Mouse (Mus musculus) left cerebral cortex, adult 8-10 months (tissue): ENCODE measurements around the gene Phc2. TPM values are rescaled to one million over a fixed set of nuclear protein-coding genes. Genes with fewer than 3 reads are reported as not detected.

ENCODE experiments used
- DNase-seq, 2 experiments: peaks; one replicate each; pipeline ENCODE4 v3.0.0; 2022; ENCODE audit warnings: low spot score in 2 of 2
- total RNA-seq, 4 experiments: library from RNA; stranded (reverse); gene quantifications; 2 replicates each; pipeline ENCODE4 v1.2.4; 2022

Gene Phc2
- total RNA-seq, 4 experiments from 2014 or later = 88.6 to 92.0 (median 90.0) TPM

DNA sequence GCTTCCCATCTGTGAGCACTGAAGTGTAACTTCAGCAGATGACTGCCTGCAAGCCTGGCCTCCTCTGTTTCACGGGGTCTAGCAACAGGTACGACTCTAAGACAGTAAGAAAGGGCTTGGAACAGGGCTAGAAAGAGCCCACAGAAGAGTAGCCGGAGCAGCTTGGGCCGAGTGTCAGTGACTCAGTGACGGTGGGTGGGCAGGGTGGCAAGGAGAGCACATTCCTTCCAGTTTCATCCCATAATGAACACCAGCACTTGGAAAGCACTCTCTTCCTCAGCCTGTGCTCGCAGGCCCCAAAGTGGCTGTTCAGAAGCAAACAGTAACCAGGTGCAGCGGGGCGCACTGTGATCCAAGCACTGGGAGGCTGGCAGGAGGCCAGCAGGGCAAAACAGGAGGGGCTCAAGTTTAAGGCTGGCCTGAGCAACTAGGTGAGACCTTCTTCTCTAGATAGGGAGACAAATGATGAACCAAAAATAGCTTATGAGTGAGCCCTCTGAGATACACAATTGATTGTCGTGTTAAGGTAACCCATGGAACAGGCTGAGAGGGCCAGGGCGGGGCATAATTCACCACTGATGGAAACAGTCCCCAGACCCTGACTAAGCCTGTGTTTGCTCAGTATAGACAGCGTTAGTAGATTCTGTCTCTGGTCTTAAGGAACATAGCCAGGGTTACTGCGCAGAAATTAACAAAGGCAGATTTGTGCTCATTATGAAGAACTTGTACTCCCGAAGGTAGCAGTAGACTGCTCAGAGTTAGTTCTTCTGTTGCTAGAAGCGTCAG lies 83.5 kb downstream of the Phc2 start:
- DNase-seq = no peak

- DNase-seq = no peak
Observed at GRCm38 (mm10) chr4:128740878-128741277, 86.4 kb downstream of the Phc2 start.

GRCm38 (mm10) chr4:128741906-128742305 lies 87.4 kb downstream of the Phc2 start:
- DNase-seq = no peak

DNA sequence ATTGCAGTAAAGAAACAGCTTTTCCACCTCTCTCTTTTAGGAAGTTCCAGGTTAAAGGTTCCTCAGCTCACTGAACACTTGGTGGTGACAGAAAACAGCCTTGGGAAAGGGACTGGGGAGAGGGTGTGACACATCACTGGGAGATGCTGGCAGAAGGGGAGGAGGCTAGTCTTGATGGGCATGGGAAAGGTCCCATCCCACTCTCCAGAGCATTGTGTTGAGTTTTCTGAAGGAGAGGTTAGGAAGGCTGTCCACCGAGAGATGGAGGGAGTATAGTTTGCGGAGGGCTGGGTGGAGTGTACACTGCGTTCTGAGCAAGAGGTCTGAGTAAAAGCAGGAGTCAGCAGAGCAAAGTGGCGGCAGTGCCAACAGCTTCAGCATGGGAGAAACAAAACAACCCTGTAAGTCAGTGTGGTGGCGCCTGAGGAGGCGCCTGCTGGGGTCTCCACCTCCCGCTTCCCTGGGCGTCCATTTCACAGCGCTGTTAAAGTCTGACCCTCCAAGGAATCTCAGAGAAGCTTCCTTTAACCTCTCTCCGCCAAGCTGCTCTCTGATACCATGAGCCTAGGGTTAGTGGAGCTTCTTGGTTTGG lies 88.0 kb downstream of the Phc2 start:
- no peak for DNase-seq

GRCm38 (mm10) chr4:128743031-128743626 lies 88.6 kb downstream of the Phc2 start:
- no peak for DNase-seq

DNA sequence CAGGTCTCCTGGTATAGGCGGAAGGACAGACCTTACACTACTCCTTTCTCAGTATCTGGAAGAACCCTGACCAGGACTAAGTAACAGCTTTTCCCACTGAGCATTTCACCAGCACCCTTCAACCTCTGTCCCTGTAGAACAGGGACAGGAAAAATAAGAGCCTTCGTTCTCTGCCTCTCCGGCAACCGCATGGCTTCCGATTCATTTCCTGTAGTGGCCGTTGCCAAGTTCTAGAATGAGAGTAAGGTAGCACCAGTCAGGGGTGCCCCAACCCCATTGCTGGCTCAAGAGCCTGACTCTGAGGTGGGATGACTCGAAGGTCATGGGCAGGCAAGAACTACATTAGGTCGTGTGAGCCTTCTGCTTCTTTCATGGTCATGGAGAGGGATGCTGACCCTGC lies 90.7 kb downstream of the Phc2 start:
- DNase-seq = no peak

- no peak for DNase-seq
Observed at GRCm38 (mm10) chr4:128747614-128748270, 93.2 kb downstream of the Phc2 start.

DNA sequence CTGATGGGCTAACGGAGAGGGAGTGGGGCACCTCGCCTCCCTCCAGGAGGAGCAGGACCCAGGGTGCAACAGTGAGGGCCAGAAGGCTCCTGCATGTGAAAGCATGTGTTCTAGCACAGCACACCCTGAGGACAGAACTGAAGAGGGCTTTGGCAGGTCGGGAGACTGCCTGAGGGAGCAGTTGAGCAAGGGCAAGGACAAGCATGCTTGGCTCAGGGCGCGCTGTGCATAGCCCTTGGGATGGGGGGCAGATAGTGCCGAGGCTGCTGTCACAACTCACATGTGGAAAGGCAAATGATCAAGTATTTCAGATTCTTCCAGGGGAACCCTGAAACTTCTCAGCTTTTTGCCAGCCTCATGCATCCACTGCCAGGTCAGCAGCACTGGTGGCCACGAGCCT lies 93.8 kb downstream of the Phc2 start:
- DNase-seq = no peak

- DNase-seq = no peak
Observed at GRCm38 (mm10) chr4:128751006-128751405, 96.5 kb downstream of the Phc2 start.

GRCm38 (mm10) chr4:128752031-128752757 lies 97.7 kb downstream of the Phc2 start:
- no peak for DNase-seq

- DNase-seq = no peak
Observed at GRCm38 (mm10) chr4:128753571-128753970, 99.1 kb downstream of the Phc2 start.

DNA sequence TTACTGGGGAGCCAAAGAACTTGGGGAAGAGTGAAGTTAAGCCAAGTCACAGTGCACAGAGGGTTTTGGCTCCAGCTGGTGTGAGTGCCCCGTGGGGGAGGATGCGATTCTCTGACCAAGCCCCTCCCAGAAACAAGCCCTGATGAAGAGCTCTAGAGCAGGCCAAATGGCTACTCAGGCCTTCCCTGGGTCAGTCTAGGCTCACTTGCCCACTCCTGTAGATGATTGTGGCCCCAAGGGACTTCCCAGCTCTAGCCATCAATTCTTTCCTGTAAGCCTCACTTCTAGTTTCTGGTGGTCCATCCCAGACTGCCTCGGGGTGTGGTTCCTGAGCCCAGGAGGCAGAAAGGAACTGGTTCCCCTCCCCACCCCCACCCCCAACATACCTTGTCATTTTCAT lies 100.6 kb downstream of the Phc2 start, which contains the start of gene A3galt2:
A3galt2 (plus strand) TSS at position 301 of the 400 bp plus-strand sequence.
- no peak for DNase-seq

GRCm38 (mm10) chr4:128755900-128756299 lies 101.4 kb downstream of the Phc2 start:
- DNase-seq = no peak

DNA sequence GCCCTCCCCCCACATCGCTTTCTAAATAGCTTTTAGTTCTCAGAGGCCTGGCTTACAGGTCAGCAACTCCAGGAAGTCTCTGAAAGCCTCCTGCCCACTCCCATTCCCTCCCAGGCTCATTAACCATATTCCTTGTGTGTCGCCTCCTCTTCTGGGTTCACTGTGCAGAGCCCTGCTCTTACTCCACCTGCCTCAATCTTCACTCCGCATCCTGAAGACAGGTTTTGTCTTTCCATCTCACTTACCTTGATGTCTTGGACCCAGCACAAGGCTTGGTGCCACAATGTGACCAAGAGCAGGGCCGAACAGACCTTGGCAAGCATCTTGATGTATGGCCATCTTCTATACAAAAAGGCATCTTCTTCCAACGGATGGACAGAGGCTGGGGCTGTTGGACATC lies 104.7 kb downstream of the Phc2 start:
- DNase-seq = no peak

DNA sequence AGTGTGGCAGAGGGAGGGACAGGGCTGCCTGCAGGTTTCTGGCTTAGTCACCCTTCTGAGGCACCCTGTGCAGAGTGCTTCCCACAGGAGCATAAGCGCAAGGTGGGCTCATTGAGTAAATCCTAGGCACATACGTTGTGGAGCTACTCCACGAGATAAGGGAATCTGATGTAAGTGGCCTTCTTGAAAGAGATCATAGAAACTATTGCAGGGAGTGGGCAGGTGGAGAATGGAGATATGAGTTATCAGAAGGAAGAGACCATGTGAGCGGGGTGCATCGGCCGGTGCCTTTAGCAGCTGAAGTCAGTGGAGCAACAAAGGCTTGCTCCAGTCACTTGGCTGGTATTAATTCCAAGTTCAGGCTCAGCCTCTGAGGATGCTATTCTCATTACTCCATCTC lies 105.5 kb downstream of the Phc2 start:
- DNase-seq = no peak

DNA sequence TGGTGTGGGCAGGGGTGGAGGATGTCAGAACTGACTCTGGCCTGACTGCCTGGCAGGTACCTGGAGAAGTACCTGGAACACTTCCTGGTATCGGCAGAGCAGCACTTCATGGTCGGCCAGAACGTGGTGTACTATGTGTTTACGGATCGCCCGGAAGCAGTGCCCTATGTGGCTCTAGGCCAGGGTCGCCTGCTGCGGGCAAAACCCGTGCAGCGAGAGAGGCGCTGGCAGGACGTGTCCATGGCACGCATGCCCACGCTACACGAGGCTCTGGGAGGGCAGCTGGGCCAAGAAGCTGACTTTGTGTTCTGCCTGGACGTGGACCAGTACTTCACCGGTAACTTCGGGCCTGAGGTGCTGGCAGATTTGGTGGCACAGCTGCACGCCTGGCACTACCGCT lies 112.4 kb downstream of the Phc2 start:
- no peak for DNase-seq

DNA sequence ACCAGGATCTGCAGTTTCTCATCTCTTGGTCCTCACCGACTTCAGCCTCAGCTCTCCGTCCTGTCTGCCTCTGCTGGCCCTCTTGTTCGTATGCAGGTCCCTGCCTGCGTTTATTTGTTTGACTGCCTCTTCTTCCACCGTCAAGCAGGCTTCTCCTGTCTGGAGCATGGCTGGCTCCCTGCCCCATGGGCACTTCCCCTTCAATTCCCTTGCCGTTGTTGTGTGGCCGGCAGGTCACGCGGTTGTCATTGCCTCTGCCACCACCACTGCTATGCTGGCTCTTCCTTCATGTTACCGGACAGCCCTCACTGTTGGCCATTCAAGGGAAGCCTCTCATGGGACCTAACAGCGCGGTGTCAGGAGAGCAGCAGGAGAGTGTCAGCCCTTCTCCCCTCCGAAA lies 113.6 kb downstream of the Phc2 start:
- no peak for DNase-seq

DNA sequence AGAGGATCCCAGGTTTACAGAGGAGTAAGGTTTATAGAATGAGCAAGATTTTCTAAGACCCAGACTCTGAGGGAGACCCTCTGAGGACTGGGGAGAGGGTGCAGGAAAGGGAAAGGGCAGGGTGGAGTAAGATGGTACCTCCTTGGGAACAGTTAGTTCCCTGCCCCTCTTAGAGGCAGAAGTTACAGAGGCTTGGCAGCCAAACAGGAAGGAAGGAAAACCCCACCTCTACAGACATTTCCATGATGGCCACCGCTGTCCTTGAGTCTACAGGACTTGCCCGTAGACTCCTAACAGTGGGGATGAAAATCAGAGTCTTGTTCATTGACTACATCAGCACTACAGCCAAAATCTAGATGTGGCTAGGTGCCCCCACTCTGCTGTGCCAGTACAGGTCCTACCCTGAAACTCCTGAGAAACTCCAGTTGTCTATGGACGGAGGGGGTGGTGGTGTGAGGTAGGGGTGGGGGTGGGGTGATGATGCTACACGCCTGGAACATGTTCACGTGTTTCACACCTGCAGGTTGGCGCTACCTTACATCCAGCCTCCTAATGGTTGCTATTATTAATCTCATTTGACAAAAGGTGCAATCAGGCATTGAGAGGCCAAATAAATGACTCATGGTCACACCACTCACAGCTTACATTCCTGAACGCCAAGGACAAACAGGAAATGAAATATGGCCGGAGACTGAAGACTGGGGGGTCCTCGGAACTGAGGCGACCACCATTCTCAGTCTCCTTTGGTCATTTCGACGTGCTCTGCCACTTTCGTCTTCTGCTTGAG lies 115.3 kb downstream of the Phc2 start:
- no peak for DNase-seq

GRCm38 (mm10) chr4:128770698-128771097 lies 116.2 kb downstream of the Phc2 start:
- DNase-seq = no peak

- DNase-seq = no peak
Observed at GRCm38 (mm10) chr4:128773820-128774219, 119.3 kb downstream of the Phc2 start.

DNA sequence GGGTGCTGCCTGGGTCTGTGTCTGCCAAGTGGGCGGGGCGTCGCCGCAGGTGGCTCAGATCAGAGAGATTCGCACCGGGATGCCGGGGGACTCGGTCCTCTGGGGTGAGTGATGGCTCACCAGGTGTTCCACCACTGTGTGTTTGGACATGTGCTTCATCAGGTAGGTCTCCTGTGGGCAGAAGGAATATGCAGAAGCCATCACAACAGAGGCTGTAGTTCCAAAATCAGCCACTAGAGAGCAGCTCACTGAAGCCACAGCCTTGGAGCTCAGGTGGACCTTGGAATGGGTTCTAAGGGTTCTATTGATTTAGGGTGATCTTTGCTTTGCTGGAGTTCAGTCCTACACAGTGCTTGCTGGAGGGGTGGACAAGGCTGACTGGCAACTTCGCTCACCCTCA lies 120.0 kb downstream of the Phc2 start:
- DNase-seq = no peak
